Mouse (Mus musculus): ENCODE results near the gene Edem3. TPM values are rescaled to one million over a fixed set of nuclear protein-coding genes. Genes with fewer than 3 reads are reported as not detected.

Edem3 gene
- total RNA-seq, 4 experiments from 2014 or later = 35.0 to 40.3 (median 36.6) TPM

- no peak for DNase-seq (ENCODE audit: low spot score in 2 of 2)
Observed at GRCm38 (mm10) chr1:151863135-151863796, 108.1 kb downstream of the Edem3 start.

DNA sequence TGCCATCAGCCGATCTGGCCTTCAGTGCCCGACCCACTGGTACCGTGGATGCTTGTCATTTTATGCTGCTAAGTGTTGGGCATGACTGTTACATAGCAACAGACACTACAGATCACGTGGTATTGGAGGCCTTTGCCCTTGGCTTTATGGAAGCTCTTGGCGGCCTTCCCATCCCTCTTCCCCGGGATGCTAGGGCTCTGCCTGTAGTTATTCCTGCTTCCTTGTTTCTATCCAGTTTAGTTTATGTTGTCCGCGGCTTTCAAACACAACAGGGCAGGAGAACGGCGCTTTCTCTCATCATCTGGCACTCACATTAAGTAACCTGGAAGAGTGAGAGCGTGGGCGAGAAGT, 108.6 kb downstream of the Edem3 start:
- no peak for DNase-seq (ENCODE audit: low spot score in 2 of 2)

- no peak for DNase-seq (ENCODE audit: low spot score in 2 of 2)
Observed at GRCm38 (mm10) chr1:151864326-151864725, 109.2 kb downstream of the Edem3 start.

Other genes with a start within 250 kb of the Edem3 start
- gene Fam129a, start 184.2 kb upstream of the Edem3 start, total RNA-seq (2022) = 1 to 10 TPM; 1.8 to 5.3 (median 3.5) TPM

Measured in layer of hippocampus, adult 8-10 months (tissue).